Mouse (Mus musculus): Measurements from ENCODE around the gene Arhgef25.
"Not testable (repeated sequence)": the region's sequence is repeated elsewhere in the genome, so short reads cannot be mapped to it uniquely, and the experiment has no call there.

Arhgef25 gene

GRCm38 (mm10) chr10:127167614-127168192, 22.2 kb downstream of the Arhgef25 start:
- ATAC-seq (ENCODE audit: insufficient number of reproducible peaks, low FRiP score, low TSS enrichment): no peak

GRCm38 (mm10) chr10:127166771-127167613, 22.9 kb downstream of the Arhgef25 start:
- no peak for ATAC-seq (ENCODE audit: insufficient number of reproducible peaks, low FRiP score, low TSS enrichment)

GRCm38 (mm10) chr10:127166404-127166715, 23.5 kb downstream of the Arhgef25 start:
- peak; percentile 0; the same call in 1 of the 2 replicates for ATAC-seq (ENCODE audit: insufficient number of reproducible peaks, low FRiP score, low TSS enrichment)

GRCm38 (mm10) chr10:127165654-127166403, 24.1 kb downstream of the Arhgef25 start:
- ATAC-seq (ENCODE audit: insufficient number of reproducible peaks, low FRiP score, low TSS enrichment): peak; percentile 46; the same call in 1 of the 2 replicates

GRCm38 (mm10) chr10:127165354-127165653, 24.6 kb downstream of the Arhgef25 start:
- no peak for ATAC-seq (ENCODE audit: insufficient number of reproducible peaks, low FRiP score, low TSS enrichment)

- peak; percentile 78 for ATAC-seq (ENCODE audit: insufficient number of reproducible peaks, low FRiP score, low TSS enrichment)
Measured at GRCm38 (mm10) chr10:127164631-127165353, 25.1 kb downstream of the Arhgef25 start, which contains the start of gene B4galnt1. B4galnt1 (plus strand) TSS chr10:127165225.

- no peak for ATAC-seq (ENCODE audit: insufficient number of reproducible peaks, low FRiP score, low TSS enrichment)
Measured at GRCm38 (mm10) chr10:127164190-127164589, 25.7 kb downstream of the Arhgef25 start.

- not testable (repeated sequence) for ATAC-seq (ENCODE audit: insufficient number of reproducible peaks, low FRiP score, low TSS enrichment)
Measured at GRCm38 (mm10) chr10:127162771-127163261, 27.1 kb downstream of the Arhgef25 start.

- ATAC-seq (ENCODE audit: insufficient number of reproducible peaks, low FRiP score, low TSS enrichment): no peak
Measured at GRCm38 (mm10) chr10:127160728-127161127, 29.2 kb downstream of the Arhgef25 start.

GRCm38 (mm10) chr10:127160081-127160480, 29.8 kb downstream of the Arhgef25 start:
- no peak for ATAC-seq (ENCODE audit: insufficient number of reproducible peaks, low FRiP score, low TSS enrichment)

GRCm38 (mm10) chr10:127158471-127158870, 31.4 kb downstream of the Arhgef25 start:
- no peak for ATAC-seq (ENCODE audit: insufficient number of reproducible peaks, low FRiP score, low TSS enrichment)

GRCm38 (mm10) chr10:127156511-127156910, 33.4 kb downstream of the Arhgef25 start:
- no peak for ATAC-seq (ENCODE audit: insufficient number of reproducible peaks, low FRiP score, low TSS enrichment)

GRCm38 (mm10) chr10:127156089-127156488, 33.8 kb downstream of the Arhgef25 start:
- ATAC-seq (ENCODE audit: insufficient number of reproducible peaks, low FRiP score, low TSS enrichment): no peak

- no peak for ATAC-seq (ENCODE audit: insufficient number of reproducible peaks, low FRiP score, low TSS enrichment)
Measured at GRCm38 (mm10) chr10:127154652-127155051, 35.2 kb downstream of the Arhgef25 start.

- ATAC-seq (ENCODE audit: insufficient number of reproducible peaks, low FRiP score, low TSS enrichment): no peak
Measured at GRCm38 (mm10) chr10:127154241-127154640, 35.6 kb downstream of the Arhgef25 start.

GRCm38 (mm10) chr10:127153323-127153722, 36.6 kb downstream of the Arhgef25 start:
- no peak for ATAC-seq (ENCODE audit: insufficient number of reproducible peaks, low FRiP score, low TSS enrichment)

GRCm38 (mm10) chr10:127152556-127152955, 37.3 kb downstream of the Arhgef25 start:
- ATAC-seq (ENCODE audit: insufficient number of reproducible peaks, low FRiP score, low TSS enrichment): not testable (repeated sequence)

GRCm38 (mm10) chr10:127151233-127151632, 38.6 kb downstream of the Arhgef25 start:
- ATAC-seq (ENCODE audit: insufficient number of reproducible peaks, low FRiP score, low TSS enrichment): not testable (repeated sequence)

GRCm38 (mm10) chr10:127150471-127150872, 39.4 kb downstream of the Arhgef25 start:
- ATAC-seq (ENCODE audit: insufficient number of reproducible peaks, low FRiP score, low TSS enrichment): no peak

- ATAC-seq (ENCODE audit: insufficient number of reproducible peaks, low FRiP score, low TSS enrichment): no peak
Measured at GRCm38 (mm10) chr10:127147135-127147534, 42.7 kb downstream of the Arhgef25 start.
